Mouse (Mus musculus): ENCODE data around the gene Dnmt3a. TPM values are rescaled to one million over a fixed set of nuclear protein-coding genes. Genes with fewer than 3 reads are reported as not detected.

The Dnmt3a gene
- polyA plus RNA-seq, 1 experiment, result 11.8 TPM

DNA sequence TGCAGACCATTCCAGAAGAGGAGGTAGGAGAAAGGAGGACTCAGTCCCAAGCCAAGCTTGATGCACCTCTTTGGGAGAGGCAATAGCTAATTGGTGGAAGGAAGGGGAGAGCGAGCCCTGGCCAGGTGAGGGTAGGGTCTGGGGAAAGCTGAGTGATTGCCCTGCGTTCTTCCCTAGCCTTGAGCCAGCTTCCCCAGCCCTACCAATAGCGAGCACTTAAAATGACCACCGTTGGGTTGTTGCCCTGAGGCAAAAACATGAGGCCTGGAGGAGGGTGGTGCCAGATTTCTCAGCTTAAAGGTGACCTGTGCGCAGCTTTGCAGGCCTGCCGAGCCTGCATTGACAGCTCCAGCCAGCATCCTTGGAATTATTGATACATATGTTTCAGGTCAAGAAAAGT lies 87.5 kb downstream of the Dnmt3a start:
- TF ChIP-seq POLR2A (IDR thresholded peaks at IDR 0.05; ENCODE audit: low read depth, low read length) (no peak), CTCF (conservative IDR thresholded peaks at IDR 0.05; ENCODE audit: insufficient read depth, insufficient read length, low read depth, low read length) (no peak)
- DNase-seq, result no peak
- Histone ChIP-seq H3K4me3 (ENCODE audit: insufficient read depth, low read depth, low read length) (no peak overlapping the region), H3K36me3 (ENCODE audit: control insufficient read depth, insufficient read depth, low read length) (peaks cover 4% of the 10 kb centered on the region; the same call in 1 of the 2 replicates), H3K27ac (ENCODE audit: insufficient read depth, low read depth, low read length) (no peak overlapping the region), H3K27me3 (replicated peaks; ENCODE audit: control insufficient read depth, insufficient read depth, low read length) (no peaks in the 10 kb centered on the region), H3K4me1 (ENCODE audit: control insufficient read depth, insufficient read depth, low read length) (peaks cover 7% of the 10 kb centered on the region; the same call in 1 of the 2 replicates)
- 63% methylated on average over 6 of the region's 6 CpGs for WGBS

DNA sequence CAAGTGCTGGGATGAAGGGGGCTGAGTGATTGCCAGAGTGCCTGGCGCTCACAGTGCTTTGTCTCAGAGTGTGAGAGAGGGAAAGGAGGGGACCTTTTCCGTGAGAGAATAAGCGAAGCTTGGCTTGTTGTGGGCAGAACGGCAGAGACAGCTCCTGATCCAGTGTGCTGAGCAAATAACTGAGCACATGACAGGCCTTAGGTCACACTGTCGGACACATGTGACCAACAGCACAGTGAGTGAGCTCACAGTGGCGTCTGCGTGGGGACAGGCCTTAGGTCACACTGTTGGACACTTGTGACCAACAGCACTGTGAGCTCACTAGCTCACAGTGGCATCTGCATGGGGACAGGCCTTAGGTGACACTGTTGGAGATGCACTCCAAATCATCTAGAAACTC lies 88.7 kb downstream of the Dnmt3a start:
- no peak overlapping the region for H3K27ac ChIP-seq (ENCODE audit: insufficient read depth, low read depth, low read length)
- no peak overlapping the region for H3K4me3 ChIP-seq (ENCODE audit: insufficient read depth, low read depth, low read length)
- WGBS, result 68% methylated on average over 7 of the region's 7 CpGs
- TF ChIP-seq CTCF (conservative IDR thresholded peaks at IDR 0.05; ENCODE audit: insufficient read depth, insufficient read length, low read depth, low read length) (no peak), POLR2A (IDR thresholded peaks at IDR 0.05; ENCODE audit: low read depth, low read length) (no peak)
- peaks cover 7% of the 10 kb centered on the region; the same call in 1 of the 2 replicates for H3K4me1 ChIP-seq (ENCODE audit: control insufficient read depth, insufficient read depth, low read length)
- H3K27me3 ChIP-seq (replicated peaks; ENCODE audit: control insufficient read depth, insufficient read depth, low read length), result no peaks in the 10 kb centered on the region
- peaks cover 4% of the 10 kb centered on the region; the same call in 1 of the 2 replicates for H3K36me3 ChIP-seq (ENCODE audit: control insufficient read depth, insufficient read depth, low read length)
- DNase-seq, result no peak

DNA sequence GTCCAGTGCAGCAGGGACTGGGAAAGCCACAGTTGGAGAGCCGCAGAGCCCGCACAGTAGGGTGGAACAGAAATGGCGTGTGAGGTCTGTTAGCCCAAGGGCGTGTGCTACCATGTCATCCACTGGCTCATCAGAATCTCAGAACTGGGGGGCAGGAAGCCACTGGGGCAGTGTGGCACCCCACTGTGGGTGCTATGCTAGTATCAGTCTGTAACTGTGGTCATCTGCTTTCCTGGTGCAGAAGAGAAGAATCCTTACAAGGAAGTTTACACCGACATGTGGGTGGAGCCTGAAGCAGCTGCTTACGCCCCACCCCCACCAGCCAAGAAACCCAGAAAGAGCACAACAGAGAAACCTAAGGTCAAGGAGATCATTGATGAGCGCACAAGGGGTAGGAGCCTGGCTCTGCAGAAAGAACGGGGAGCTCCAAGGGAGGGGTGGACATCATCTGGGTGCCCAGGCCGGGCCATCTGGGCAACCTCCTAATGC lies 91.3 kb downstream of the Dnmt3a start:
- Histone ChIP-seq H3K27ac (ENCODE audit: insufficient read depth, low read depth, low read length) (no peak overlapping the region), H3K4me3 (ENCODE audit: insufficient read depth, low read depth, low read length) (no peak overlapping the region), H3K4me1 (ENCODE audit: control insufficient read depth, insufficient read depth, low read length) (0 out of 2 replicates have a peak, but pooled peaks cover 5% of the 10 kb centered on the region), H3K27me3 (replicated peaks; ENCODE audit: control insufficient read depth, insufficient read depth, low read length) (no peaks in the 10 kb centered on the region), H3K36me3 (ENCODE audit: control insufficient read depth, insufficient read depth, low read length) (peaks cover 9% of the 10 kb centered on the region)
- TF ChIP-seq CTCF (conservative IDR thresholded peaks at IDR 0.05; ENCODE audit: insufficient read depth, insufficient read length, low read depth, low read length), result no peak
- no peak for TF ChIP-seq POLR2A (IDR thresholded peaks at IDR 0.05; ENCODE audit: low read depth, low read length)
- no peak for DNase-seq
- 91% methylated on average over 9 of the region's 9 CpGs for WGBS

GRCm38 (mm10) chr12:3898811-3899210 lies 93.0 kb downstream of the Dnmt3a start:
- H3K4me1 ChIP-seq (ENCODE audit: control insufficient read depth, insufficient read depth, low read length), result no peaks in the 10 kb centered on the region
- no peak overlapping the region for H3K27ac ChIP-seq (ENCODE audit: insufficient read depth, low read depth, low read length)
- 82% methylated on average over 2 of the region's 2 CpGs for WGBS
- TF ChIP-seq CTCF (conservative IDR thresholded peaks at IDR 0.05; ENCODE audit: insufficient read depth, insufficient read length, low read depth, low read length), result no peak
- no peak for DNase-seq
- H3K36me3 ChIP-seq (ENCODE audit: control insufficient read depth, insufficient read depth, low read length), result peaks cover 10% of the 10 kb centered on the region
- H3K27me3 ChIP-seq (replicated peaks; ENCODE audit: control insufficient read depth, insufficient read depth, low read length), result no peaks in the 10 kb centered on the region
- H3K4me3 ChIP-seq (ENCODE audit: insufficient read depth, low read depth, low read length), result no peak overlapping the region

DNA sequence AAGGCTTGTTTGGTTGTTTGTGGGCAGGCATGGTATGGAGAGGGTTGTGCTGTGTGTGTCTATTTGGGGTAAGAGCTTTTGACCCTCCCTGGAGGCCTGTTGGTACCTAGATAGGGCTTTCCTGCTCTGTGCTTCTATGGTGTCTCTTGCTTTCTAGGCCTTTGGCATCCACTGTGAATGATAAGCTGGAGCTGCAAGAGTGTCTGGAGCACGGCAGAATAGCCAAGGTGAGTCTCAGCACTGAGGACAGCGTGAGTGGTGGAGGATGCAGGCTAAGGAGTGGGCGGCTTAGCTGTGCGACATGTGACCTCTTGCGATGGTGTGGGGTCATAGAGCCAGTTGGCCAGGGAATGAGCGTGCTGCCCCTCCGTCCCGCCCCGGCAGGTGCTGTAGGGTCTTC lies 99.6 kb downstream of the Dnmt3a start:
- WGBS, result 91% methylated on average over 9 of the region's 9 CpGs
- Histone ChIP-seq H3K27ac (ENCODE audit: insufficient read depth, low read depth, low read length) (no peak overlapping the region), H3K36me3 (ENCODE audit: control insufficient read depth, insufficient read depth, low read length) (peaks cover 7% of the 10 kb centered on the region), H3K4me3 (ENCODE audit: insufficient read depth, low read depth, low read length) (no peak overlapping the region), H3K4me1 (ENCODE audit: control insufficient read depth, insufficient read depth, low read length) (no peaks in the 10 kb centered on the region), H3K27me3 (replicated peaks; ENCODE audit: control insufficient read depth, insufficient read depth, low read length) (no peaks in the 10 kb centered on the region)
- TF ChIP-seq POLR2A (IDR thresholded peaks at IDR 0.05; ENCODE audit: low read depth, low read length) (no peak), CTCF (conservative IDR thresholded peaks at IDR 0.05; ENCODE audit: insufficient read depth, insufficient read length, low read depth, low read length) (no peak)
- DNase-seq, result no peak

- TF ChIP-seq POLR2A (IDR thresholded peaks at IDR 0.05; ENCODE audit: low read depth, low read length) (no peak), CTCF (conservative IDR thresholded peaks at IDR 0.05; ENCODE audit: insufficient read depth, insufficient read length, low read depth, low read length) (no peak)
- Histone ChIP-seq H3K27ac (ENCODE audit: insufficient read depth, low read depth, low read length) (no peak overlapping the region), H3K27me3 (replicated peaks; ENCODE audit: control insufficient read depth, insufficient read depth, low read length) (no peaks in the 10 kb centered on the region), H3K4me1 (ENCODE audit: control insufficient read depth, insufficient read depth, low read length) (no peaks in the 10 kb centered on the region), H3K36me3 (ENCODE audit: control insufficient read depth, insufficient read depth, low read length) (peaks cover 7% of the 10 kb centered on the region), H3K4me3 (ENCODE audit: insufficient read depth, low read depth, low read length) (no peak overlapping the region)
- DNase-seq, result no peak
Measured at GRCm38 (mm10) chr12:3906308-3906707, 100.5 kb downstream of the Dnmt3a start.

- H3K27me3 ChIP-seq (replicated peaks; ENCODE audit: control insufficient read depth, insufficient read depth, low read length), result no peaks in the 10 kb centered on the region
- no peak overlapping the region for H3K4me3 ChIP-seq (ENCODE audit: insufficient read depth, low read depth, low read length)
- peaks cover 7% of the 10 kb centered on the region for H3K36me3 ChIP-seq (ENCODE audit: control insufficient read depth, insufficient read depth, low read length)
- no peaks in the 10 kb centered on the region for H3K4me1 ChIP-seq (ENCODE audit: control insufficient read depth, insufficient read depth, low read length)
- TF ChIP-seq CTCF (conservative IDR thresholded peaks at IDR 0.05; ENCODE audit: insufficient read depth, insufficient read length, low read depth, low read length) (no peak), POLR2A (IDR thresholded peaks at IDR 0.05; ENCODE audit: low read depth, low read length) (no peak)
- 87% methylated on average over 4 of the region's 4 CpGs for WGBS
- DNase-seq, result no peak
- H3K27ac ChIP-seq (ENCODE audit: insufficient read depth, low read depth, low read length), result no peak overlapping the region
Measured at GRCm38 (mm10) chr12:3907008-3907407, 101.2 kb downstream of the Dnmt3a start.
